Mouse (Mus musculus) monocyte, adult 2 months (primary cell): ENCODE results near the gene Acss2.
A peak's percentile ranks its signal among the peaks of the same experiment; 100 is the strongest.

Experiments
- DNase-seq, 2 experiments: peaks; one replicate each; pipeline ENCODE4 v3.0.0; 2022; ENCODE audit warnings: low spot score in 2 of 2, low read depth in 1 of 2

The Acss2 gene

DNA sequence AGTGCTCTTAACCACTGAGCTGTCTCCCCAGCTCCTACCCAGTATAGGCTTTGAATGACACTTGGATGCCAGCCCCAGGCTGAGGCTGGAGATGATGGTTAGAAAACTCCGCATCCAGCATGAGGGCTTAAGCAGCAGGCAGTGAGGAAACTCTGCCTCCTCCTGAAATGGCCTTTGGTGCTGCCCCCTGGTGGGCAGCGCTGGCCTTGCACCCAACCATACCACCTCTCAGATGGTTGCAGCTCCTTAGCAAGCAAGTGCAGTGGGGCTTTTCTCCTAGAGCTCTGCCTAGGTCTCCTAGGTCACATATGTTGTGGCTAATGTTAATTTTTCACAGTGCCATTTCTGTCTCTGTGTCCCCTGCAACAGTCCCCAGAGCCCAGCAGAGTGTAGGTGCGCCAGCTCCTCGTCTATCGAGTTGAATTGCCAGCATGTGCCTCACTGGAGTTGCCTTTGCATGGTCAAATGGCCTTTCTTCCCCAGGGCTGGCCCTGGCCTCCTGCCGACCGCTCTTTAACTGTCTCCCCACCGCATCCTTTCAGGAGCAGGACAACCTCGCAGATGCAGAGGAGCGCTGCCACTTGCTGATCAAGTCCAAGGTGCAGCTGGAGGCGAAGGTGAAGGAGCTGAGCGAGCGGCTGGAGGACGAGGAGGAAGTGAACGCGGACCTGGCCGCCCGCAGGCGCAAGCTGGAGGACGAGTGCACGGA, 109.4 kb downstream of the Acss2 start:
- peak; percentile 45 to 65 for DNase-seq

GRCm38 (mm10) chr2:155628112-155628511, 110.4 kb downstream of the Acss2 start:
- no peak for DNase-seq

- DNase-seq: no peak
These were observed 110.8 kb downstream of the Acss2 start for GRCm38 (mm10) chr2:155628519-155628918.

DNA sequence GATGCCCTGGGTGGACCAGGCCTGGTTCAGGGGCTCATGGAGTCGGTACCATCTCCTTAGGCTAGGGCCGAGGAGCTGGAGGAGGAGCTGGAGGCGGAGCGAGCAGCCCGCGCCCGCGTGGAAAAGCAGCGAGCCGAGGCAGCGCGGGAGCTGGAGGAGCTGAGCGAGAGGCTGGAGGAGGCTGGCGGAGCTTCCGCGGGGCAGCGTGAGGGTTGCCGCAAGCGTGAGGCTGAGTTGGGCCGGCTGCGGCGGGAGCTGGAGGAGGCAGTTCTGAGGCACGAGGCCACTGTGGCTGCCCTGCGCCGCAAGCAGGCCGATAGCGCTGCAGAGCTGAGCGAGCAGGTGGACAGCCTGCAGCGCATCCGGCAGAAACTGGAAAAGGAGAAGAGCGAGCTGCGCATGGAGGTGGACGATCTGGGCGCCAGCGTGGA, 111.5 kb downstream of the Acss2 start:
- DNase-seq: no peak

DNA sequence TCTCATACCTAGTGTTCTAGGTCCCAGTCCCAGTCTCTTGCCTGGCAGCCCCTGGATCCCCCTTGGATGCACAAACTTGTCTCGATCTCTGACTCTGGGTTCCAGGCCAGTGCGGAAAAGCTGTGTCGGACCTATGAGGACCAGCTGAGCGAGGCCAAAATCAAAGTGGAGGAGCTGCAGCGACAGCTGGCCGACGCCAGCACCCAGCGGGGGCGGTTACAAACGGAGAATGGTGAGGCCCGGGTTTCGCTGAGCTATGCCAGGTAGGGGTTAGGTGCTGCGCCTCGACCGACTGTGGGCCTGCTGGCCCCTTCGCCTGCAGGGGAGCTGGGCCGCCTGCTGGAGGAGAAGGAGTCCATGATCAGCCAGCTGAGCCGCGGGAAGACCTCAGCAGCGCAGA, 112.4 kb downstream of the Acss2 start:
- no peak for DNase-seq

GRCm38 (mm10) chr2:155630590-155631416, 113.1 kb downstream of the Acss2 start:
- DNase-seq: no peak

DNA sequence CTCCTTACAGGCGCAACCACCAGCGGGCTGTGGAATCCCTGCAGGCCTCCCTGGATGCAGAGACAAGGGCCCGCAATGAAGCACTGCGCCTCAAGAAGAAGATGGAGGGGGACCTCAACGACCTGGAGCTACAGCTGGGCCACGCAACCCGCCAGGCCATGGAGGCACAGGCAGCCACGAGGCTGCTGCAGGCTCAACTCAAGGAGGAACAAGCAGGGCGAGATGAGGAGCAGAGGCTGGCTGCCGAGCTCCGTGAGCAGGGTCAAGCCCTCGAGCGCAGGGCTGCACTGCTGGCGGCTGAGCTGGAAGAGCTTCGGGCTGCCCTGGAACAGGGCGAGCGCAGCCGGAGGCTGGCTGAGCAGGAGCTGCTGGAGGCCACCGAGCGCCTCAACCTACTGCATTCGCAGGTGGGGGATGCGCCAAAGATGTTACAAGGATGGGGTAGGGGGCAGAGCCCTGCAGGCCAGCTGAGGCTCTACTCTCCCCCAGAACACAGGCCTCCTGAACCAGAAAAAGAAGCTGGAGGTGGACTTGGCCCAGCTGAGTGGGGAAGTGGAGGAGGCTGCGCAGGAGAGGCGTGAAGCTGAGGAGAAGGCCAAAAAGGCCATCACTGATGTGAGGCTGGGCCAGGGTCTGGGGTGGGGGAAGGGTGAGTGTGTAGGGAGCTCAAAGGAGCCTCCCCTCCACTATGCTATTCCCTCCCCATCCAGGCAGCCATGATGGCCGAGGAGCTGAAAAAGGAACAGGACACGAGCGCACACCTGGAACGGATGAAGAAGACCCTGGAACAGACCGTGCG, 114.6 kb downstream of the Acss2 start:
- DNase-seq: no peak

DNA sequence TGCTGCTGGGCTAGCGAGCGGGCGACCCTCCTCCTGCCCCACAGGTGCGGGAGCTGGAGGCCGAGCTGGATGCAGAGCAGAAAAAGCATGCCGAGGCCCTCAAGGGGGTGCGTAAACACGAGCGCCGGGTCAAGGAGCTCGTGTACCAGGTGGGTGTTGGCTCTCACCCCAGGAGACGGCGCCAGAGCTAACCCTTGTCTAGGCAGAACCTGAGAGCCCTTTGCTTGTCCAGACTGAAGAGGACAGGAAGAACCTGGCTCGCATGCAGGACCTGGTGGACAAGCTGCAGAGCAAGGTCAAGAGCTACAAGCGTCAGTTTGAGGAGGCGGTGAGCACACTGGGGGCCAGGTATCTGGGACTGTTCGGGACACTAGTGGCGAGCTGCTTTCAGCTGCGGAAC, 115.4 kb downstream of the Acss2 start:
- no peak for DNase-seq

DNA sequence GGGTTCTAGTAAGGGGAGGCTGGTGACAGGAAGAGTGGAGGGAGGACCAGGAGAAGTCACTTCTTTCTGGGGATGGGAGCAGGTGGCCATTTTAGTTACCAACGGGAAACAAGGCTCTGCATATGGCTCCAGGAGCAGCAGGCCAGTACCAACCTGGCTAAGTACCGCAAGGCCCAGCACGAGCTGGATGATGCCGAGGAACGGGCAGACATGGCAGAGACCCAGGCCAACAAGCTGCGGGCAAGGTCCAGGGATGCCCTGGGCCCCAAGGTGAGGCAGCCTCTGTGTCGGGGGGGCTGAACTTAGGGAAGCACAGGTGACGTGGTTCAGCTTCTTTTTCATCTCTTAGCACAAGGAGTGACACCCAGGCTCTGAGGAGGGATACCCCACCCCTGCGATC, 116.0 kb downstream of the Acss2 start:
- no peak for DNase-seq

GRCm38 (mm10) chr2:155634562-155634961, 116.8 kb downstream of the Acss2 start:
- DNase-seq: no peak
